Mouse (Mus musculus): ENCODE measurements around the gene H2-T22. TPM values are rescaled to one million over a fixed set of nuclear protein-coding genes. Genes with fewer than 3 reads are reported as not detected.

H2-T22 gene
- total RNA-seq, 2 experiments from 2014 or later: 10.0 to 12.4 TPM

DNA sequence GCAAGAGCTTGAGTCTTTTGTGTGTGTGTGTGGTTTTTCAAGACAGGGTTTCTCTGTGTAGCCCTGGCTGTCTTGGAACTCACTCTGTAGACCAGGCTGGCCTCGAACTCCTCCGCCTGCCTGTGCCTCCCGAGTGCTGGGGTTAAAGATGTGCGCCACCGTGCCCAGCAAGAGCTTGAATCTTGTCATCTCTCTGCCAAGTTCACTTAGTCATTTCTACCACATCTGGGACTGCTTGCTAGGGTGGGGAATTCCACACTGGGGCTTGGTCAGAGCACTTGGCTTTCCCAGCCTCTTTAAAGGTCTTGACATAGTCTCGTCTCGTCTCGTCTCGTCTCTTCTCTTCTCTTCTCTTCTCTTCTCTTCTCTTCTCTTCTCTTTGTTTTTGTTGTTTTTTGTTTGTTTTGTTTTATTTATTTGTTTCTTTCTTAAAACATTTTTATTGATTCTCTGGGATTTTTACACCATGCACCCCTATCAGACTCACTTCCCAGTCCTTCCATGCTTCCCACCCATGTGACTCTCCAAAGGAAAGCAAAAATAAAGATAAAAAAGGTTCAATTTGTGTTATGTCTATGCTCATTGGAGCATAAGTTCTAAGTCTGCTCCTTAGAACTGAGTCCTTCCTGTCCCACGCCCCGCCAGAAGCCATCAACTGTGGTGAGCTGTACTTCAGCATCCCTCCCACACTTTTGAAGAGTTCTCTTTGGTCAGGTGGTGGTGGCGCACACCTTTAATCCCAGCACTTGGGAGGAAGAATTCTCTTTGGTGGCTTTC is 41.2 kb downstream of the H2-T22 start:
- intact Hi-C loops (cut with DNase I): no loop called here
- DNase-seq: no peak

DNA sequence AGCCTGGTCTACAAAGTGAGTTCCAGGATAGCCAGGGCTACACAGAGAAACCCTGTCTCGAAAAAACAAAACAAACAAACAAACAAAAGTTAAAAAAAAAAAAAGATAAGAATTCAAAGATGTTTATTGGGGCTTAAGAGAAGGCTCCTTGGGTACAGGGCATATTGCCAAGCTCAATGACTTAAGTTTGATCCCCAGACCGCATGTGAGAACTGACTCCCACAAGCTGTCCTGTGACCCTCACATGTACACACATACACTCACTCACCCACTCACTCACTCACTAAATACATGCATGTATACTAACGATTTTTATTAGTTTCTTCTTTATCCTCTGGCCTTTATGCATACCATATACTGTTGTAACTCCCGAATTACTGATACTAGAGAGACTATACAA is 42.2 kb downstream of the H2-T22 start:
- DNase-seq: no peak
- intact Hi-C loops (cut with DNase I): no loop called here

DNA sequence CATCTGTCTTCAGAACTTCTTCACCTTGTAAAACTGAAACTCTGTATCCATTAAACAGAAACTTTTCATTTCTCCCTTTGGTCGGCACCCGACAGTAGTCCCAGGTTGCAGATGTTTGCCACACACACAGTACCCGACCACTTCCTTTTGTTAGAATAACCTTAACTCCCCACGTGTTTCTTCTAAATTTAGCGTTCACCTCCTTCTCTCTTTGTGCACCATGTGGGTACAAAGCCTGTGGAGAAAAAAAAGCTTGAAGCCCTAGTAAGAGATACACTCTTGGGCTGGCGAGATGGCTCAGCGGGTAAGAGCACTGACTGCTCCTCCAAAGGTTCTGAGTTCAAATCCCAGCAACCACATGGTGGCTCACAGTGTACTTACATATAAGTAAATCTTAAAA is 43.2 kb downstream of the H2-T22 start:
- intact Hi-C loops (cut with DNase I): loop anchor here (5.0 kb wide), 1 partner anchor 193 kb away; the partner anchor contains the start of gene H2-T3
- no peak for DNase-seq

DNA sequence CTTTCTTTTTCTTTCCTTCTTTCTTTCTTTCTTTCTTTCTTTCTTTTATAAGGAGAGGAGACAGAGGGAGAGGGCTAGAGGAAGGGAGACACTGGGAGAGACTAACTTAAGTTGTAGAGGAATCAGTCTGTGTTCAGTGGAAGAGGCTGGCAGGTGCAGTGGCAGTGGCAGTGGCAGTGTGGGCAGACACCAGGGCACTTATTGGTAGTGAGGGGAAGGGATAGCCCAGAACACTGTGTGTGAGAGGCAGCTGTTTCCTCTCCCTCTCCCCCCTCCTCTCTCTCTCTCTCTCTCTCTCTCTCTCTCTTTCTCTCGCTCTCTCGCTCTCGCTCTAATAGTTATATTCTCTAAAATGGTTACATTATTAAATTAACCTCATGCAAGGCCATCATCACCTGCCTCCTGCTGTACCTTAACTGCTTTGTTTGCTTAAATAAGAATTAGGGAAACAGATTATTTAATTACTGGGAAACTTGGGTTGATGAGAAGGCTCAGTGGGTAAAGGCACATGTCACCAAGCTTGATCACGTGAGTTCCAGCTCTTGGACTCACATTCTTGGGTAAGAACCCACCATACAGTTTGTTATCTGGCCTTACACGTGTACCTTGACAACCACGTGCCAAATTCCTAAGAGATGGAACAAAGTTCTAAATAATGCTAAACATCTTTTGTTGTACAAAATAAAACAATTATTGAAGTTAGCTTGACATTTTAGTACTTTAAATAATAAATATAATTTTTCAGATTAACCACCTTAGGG is 43.8 kb downstream of the H2-T22 start:
- intact Hi-C loops (cut with DNase I): loop anchor here (5.0 kb wide), 1 partner anchor 194 kb away; the partner anchor contains the start of gene H2-T3
- no peak for DNase-seq

DNA sequence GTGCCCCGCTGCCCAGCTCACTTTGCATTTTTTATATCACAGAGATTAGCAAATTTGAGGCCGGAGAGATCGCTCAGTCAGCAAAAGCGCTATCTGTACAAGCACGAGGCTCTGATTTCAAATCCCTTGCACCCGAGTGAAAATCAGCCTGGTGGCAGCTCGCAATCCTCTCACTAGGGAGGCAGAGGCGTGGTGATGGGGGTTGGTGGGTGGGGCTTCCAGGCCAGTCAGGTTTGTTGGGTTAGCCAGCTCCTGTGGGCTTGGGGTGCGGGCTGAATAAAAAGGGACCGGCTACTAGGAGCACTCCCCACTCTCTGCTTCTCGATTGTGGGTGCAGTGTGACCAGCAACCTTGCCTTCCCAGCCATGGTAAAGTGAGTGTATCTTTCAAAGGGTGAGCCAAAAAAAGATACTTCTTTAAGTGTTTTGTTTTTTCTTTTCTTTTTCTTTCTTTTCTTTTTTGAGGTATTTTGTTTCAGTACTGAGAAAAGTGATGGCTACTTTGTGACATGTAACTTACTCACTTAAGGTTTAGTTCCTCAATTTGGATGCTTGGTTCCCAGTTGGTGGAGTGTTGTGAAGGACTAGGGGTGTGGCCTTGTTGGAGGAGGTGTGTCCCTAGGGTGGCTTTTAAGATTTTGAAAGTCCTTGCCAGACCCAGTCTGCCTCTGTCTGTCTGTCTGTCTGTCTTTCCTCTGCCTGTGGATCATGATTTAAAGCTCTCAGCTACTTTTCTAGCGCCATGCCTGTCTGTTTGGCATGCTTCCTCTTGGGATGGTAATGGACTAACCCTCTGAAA is 44.6 kb downstream of the H2-T22 start:
- intact Hi-C loops (cut with DNase I): loop anchor here (1.0 to 5.0 kb wide), 3 partner anchors 37 to 194 kb away; partner anchors contain the start of gene H2-T3
- no peak for DNase-seq

DNA sequence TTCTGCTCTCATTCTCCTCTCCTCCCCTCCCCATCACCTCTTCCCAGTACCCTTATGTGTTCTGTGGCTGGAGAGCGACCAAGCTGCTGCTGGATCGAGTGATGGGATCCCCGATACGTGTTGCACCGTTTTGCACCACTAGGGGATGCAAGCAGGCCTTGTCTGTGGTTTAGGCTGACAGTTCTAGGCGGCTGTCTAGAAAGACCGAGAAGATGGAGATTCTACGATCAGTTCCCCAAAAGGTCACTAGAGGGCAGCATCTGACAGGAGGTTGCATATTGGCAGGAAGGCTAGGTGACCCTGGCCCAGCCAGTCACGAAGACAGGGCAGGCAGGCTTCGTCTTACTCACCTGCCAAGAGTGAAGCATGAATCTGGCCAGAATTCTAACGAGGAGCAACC is 45.6 kb downstream of the H2-T22 start:
- intact Hi-C loops (cut with DNase I): loop anchor here (1.0 to 5.0 kb wide), 3 partner anchors 38 to 195 kb away; partner anchors contain the start of gene H2-T3
- peak; percentile 94 to 98 for DNase-seq

DNA sequence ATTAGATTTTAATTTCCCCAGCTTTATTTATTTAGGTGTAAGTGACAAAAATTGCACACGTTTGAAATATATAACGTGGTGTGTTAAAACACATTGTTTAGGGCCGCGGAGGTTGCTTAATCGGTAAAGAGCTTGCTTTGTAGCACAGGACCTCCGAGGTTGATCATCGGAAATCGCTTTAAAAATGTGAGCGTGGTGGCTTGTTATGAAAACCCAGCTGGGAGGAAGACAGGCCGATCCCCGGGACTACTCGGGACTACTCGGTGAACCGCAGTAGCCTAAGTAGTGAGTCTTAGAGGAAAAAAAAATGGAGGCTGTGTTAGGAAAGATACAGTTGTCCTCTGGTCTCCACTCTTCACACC is 47.7 kb downstream of the H2-T22 start:
- intact Hi-C loops (cut with DNase I): loop anchor here (5.0 kb wide), 3 partner anchors 168 to 253 kb away; partner anchors contain the start of gene H2-T3
- no peak for DNase-seq

DNA sequence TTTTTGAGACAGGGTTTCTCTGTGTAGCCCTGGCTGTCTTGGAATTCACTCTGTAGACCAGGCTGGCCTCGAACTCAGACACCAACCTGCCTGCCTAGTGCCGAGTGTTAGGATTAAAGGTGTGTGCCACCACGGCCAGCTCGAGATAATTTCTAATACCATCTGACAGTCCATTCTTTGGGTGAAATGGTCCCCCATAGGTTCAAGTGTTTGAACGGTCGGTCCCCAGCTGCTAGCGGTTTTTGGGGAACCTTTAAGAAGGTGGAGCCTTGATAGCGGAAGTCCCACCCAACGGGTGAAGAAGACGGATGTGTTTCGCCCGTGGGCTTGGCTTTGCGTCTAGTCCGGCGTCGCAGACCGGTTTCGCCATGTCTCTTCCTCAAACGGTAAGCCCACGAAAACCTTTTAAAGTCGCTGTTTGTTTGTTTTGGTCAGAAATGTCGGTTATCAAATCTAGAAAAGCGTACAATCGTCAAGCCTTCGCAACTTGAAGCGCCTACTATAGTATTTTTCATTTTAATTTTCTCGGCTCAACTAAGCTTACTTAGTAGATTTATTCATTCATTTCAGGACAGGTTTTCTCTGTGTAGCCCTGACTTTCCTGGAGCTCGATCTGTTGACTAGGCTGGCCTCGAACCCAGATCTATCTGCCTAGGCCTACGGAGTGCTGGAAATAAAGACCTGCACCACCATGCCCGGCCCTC is 48.2 kb downstream of the H2-T22 start:
- DNase-seq: peak; percentile 77 to 81
- intact Hi-C loops (cut with DNase I): loop anchor here (5.0 kb wide), 2 partner anchors 167 to 252 kb away; no protein-coding TSS in a partner anchor

DNA sequence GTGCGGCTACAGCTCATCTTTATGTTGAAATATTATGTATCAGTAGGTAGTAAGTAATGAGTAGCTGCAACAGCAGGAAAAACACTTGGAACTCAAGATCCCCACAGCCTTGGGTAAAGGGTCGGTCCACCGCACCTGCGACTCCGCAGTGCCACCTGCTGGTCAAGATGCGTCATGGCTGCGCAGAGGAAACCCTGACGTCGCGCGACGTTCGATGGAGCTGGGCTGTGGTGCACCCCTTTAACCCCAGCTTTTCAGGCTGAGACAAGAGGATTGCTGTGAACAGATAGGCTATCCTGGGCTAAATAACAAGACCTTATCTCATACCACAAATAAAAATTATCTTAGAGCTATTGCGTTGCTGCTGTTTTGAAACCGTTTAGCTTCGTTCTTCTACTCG is 48.9 kb downstream of the H2-T22 start:
- intact Hi-C loops (cut with DNase I): loop anchor here (1.0 to 5.0 kb wide), 3 partner anchors 55 to 251 kb away; no protein-coding TSS in a partner anchor
- peak; percentile 85 to 90 for DNase-seq

DNA sequence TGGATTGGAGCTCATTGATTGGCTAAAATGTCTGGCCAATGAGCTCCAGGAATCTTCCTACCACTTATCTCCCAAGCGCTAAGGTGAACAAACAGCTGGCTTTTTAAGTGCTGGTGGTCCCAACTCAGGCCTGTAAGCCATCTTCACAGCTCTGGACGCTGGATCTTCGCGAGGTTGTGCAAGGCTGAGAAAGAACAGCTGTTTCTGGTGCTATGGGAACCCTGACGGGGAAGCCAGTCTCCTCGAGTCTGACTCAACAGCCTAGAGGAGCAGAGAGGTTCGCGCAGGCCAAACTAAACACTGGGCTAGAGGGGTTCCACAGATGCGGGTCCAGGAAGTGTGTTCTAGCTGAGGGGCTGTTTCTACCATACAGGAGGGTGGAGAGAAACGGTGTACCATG is 50.8 kb downstream of the H2-T22 start:
- intact Hi-C loops (cut with DNase I): loop anchor here (5.0 kb wide), 2 partner anchors 164 to 249 kb away; no protein-coding TSS in a partner anchor
- DNase-seq: peak; percentile 27 to 31

Other genes with a start within 250 kb of the H2-T22 start
- gene Ier3, start 221.1 kb downstream of the H2-T22 start, total RNA-seq (2021): 10 to 100 TPM; 23.9 to 27.8 TPM
- gene Flot1, start 219.5 kb downstream of the H2-T22 start, total RNA-seq (2021): 100 to 1,000 TPM; 108 to 111 TPM
- 100 to 1,000 TPM; 134 to 183 TPM for gene Tubb5, start 204.4 kb downstream of the H2-T22 start, total RNA-seq (2021)
- gene Mdc1, start 201.2 kb downstream of the H2-T22 start, total RNA-seq (2021): 10 to 100 TPM; 12.9 to 13.5 TPM
- gene Nrm, start 181.4 kb downstream of the H2-T22 start, total RNA-seq (2021): 1 to 10 TPM; 3.8 to 6.0 TPM
- 10 to 100 TPM; 21.1 to 25.0 TPM for gene Ppp1r18, start 177.2 kb downstream of the H2-T22 start, total RNA-seq (2021)
- gene Dhx16, start 162.9 kb downstream of the H2-T22 start, total RNA-seq (2021): 10 to 100 TPM; 20.6 to 24.9 TPM
- gene 2310061I04Rik, start 145.3 kb downstream of the H2-T22 start, total RNA-seq (2021): 10 to 100 TPM; 83.9 to 89.3 TPM
- 1 to 10 TPM; 7.7 to 9.5 TPM for gene Atat1, start 132.7 kb downstream of the H2-T22 start, total RNA-seq (2021)
- 10 to 100 TPM; 47.9 to 49.0 TPM for gene Mrps18b, start 126.4 kb downstream of the H2-T22 start, total RNA-seq (2021)
- 10 to 100 TPM; 43.4 to 49.0 TPM for gene Ppp1r10, start 126.3 kb downstream of the H2-T22 start, total RNA-seq (2021)
- 10 to 100 TPM; 65.2 TPM for gene Abcf1, start 73.0 kb downstream of the H2-T22 start, total RNA-seq (2021)
- 10 to 100 TPM; 23.0 to 26.1 TPM for gene Gnl1, start 62.9 kb downstream of the H2-T22 start, total RNA-seq (2021)
- 1 to 10 TPM; 4.6 to 4.7 TPM for gene Prr3, start 62.5 kb downstream of the H2-T22 start, total RNA-seq (2021)
- 1 to 10 TPM; 4.7 to 6.0 TPM for gene H2-T24, start 22.2 kb downstream of the H2-T22 start, total RNA-seq (2021)
- gene H2-T23, start 9.9 kb downstream of the H2-T22 start, total RNA-seq (2021): 10 to 100 TPM; 23.2 to 24.0 TPM
- not detected for gene Gm6034, start 214 bp upstream of the H2-T22 start, total RNA-seq (2021)
- 1 to 10 TPM; 1.5 to 2.3 TPM for gene Gm11127, start 15.6 kb upstream of the H2-T22 start, total RNA-seq (2021)
- gene Gm19684, start 78.9 kb upstream of the H2-T22 start, total RNA-seq (2021): not detected
- gene Gm7030, start 86.7 kb upstream of the H2-T22 start, total RNA-seq (2021): not detected
- not detected for gene Gm8909, start 125.8 kb upstream of the H2-T22 start, total RNA-seq (2021)
- gene H2-T3, start 147.5 kb upstream of the H2-T22 start, total RNA-seq (2021): 1 to 10 TPM in 1 of 2 experiments, under 1 TPM in 1; 0.31 to 3.1 TPM
- 10 to 100 TPM; 33.1 to 34.2 TPM for gene Rpp21, start 215.3 kb upstream of the H2-T22 start, total RNA-seq (2021)
- gene Trim39, start 229.5 kb upstream of the H2-T22 start, total RNA-seq (2021): 1 to 10 TPM; 7.7 to 7.9 TPM
- gene H2-M10.2, start 243.7 kb upstream of the H2-T22 start, total RNA-seq (2021): not detected

Measured in heart, postnatal 14 days (tissue).